Mouse (Mus musculus) kidney, postnatal 4 days (tissue): ENCODE results near the gene Cxcr4.
"Not testable (repeated sequence)": the region's sequence is repeated elsewhere in the genome, so short reads cannot be mapped to it uniquely, and the experiment has no call there.

Experiments used
- DNase-seq, 2 experiments: peaks; one replicate each; pipeline ENCODE4 v3.0.0; 2021; ENCODE audit warnings: mixed read lengths in 2 of 2

Gene Cxcr4

DNA sequence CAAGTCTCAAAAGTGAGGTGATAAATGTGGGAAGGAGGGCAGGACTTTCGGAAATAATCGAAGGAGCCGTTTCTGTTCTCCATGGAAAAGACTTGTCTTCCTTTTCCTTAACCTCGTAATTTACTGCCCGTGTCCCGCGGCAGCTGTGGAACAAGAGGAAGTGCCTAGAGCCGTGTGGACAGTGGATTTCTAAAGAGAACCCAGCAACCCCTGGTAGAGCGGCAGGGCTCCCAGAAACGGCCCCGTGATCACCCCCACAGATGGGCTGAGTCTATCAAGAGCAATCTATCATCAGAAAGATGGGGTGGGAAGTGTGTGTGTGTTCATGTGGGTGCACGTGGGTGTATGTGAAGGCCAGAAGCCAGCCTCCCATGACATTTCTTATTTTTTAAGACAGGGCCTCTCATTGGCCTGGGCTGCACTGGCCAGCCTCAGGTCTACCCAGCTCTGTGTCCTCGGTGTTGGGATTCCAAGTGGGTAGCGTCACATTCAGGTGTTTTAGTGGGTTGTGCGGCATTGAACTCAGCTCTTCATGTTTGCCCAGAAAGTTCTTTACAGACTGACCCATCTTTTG lies 5.2 kb upstream of the Cxcr4 start:
- no peak for DNase-seq

DNA sequence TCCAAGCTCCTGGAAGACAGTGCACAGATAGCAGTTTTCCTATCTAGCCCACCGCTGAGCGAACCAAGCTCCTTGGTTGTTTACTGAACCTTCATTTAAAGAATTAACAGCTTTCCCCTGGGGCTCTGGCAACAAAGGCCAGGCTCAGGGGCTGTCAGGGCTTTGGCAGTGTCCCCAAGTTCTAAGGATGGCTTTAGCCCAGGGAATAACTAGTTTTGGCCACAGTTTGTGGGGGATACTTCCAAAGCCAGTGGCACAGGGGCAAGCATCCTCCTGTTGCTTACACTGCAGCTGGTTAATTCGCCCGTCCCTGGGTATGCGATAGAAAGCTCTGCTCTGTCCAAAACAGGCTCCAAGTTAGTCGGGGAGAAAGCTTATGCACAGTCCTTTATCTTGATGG lies 3.4 kb upstream of the Cxcr4 start:
- no peak for DNase-seq

DNA sequence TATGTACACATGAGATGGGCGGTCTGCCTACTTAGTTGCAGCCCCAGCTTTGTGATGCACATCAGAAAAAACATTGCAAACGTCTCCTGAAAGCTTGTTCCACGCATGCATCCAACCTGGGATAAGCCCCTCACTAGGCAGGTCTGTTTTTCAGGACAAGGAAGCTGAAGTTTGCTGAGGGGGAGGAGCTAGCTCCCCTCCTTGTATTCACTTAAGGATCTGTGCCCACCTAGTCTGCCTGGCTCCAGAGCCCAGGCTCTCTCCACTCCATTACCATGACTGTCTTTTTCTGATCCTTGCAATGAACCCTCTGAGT lies 3.0 kb upstream of the Cxcr4 start:
- no peak for DNase-seq

DNA sequence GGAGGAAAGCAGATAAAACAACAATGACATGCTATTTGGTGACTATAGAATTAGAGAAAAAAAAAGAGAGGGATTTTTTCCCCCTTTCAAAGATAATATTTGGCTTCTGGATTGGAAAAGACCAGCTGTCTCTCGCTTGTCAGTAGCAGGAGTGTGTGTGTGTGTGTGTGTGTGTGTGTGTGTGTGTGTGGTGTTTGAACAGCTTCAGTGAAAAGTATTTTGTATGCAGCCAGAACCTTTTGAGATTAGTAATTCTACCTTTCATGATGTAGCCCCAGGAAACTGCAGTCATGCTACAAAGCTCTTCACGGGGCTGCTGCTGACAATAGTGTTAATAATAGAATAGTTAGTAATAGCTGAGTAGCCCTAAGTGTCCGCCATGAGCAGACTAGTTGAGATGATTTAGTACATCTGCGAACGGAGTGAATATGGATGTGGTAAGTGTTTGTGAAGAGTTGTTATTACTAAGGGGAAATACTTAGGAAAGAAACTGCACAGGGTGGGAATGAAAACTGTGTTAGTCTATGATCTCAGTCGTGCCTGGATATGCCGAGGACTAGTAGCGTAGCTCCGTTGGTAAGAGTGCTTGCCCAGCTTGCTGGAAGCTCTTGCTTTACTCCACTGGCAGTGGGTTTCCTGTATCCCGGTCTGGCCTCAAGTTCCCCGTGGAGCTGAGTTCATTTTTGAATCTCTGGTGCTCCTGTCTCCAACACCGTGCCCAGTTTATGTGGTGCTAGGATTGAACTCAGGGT lies 2.4 kb upstream of the Cxcr4 start:
- no peak for DNase-seq

DNA sequence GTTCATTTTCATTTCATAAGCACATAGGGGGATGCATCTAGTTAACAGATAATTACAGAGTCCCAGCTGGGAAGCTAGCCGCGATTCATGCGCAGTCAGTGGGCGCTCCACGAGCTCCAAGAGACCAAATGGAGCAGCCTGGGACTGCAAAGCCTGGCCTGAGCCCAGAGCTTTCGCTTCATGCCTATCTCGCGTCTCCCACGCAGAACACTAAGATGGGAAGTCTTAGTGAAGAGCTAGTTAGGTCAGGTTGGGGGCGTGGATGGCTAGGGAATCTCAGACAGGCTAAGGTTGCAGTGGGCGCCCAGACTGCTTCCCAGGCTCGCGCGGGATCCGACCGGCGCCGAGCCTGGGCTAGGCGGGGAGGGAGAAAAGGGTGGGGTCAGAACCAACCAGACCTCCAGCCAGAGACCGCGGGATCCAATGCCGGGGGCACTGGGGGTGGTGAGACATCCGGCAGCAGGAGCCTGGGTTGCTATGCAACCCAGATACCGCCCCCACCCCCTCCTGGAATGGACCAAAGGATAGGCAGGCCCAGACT lies 938 bp upstream of the Cxcr4 start:
- peak; percentile 46 to 58 for DNase-seq

DNA sequence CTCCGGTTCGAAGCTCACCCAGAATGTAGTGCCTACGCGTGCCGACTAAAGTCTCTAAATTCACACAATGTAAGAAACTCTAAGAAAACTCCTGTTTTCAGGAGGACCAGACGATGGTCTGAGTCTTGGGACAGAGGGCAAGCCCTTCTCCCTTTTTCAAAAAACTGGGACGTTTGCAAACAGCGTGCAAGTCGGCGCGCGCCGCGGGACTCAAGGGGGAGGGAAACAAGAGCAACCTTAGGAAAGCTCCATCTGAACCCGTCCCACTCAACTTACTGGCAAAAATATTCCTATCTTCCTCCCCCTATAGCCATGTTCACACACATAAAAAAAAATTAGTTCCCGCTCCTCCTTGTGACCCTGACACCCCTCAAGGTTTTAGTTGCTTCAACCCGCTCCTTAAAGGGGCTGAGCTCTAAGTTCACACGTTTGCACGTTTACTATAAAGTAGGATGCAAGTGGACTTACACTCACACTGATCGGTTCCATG lies 327 bp downstream of the Cxcr4 start:
- DNase-seq: peak; percentile 39 to 57

DNA sequence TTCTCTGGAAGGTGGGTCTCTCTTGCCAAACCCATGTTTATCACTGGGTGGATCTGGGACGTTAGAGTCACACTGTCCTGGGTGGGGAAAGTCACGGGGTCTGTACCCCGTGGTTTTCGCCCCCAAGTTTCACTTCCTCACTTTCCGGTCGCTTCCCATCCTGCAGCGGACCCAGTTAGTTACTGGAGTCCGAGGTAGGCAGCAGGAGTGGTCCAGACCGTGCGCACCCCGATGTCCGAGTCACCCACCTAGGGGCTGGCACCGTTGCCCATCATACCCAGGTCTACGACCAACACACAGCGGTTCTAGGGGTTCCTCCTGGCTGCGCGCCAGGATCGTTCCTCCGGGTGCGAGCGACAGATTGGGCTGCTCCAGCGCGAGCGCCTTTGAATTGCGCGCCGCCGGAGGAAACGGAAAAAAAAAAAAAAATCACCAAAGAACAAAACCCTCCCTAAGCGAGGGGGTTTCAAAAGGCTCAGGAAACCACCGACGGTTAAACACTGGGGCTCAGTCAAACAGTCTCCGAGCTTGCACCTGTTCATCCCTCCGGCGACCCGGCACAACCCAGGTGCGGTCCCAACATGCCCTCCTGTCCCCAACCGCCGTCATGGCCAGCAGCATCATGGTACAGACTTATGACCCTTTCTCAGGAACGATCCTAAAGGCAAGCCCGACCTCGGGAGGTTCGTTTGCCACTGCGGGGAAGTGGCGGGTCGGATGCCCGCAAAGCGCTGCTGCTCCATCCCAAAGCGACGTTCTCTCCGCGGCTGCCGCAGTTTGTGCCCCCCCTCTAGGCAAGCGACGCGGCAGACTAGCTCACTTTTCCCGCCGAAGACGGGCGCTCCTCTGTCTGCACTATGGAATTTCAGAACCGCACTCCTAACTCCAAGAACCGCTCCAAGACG lies 1.0 kb downstream of the Cxcr4 start:
- peak; percentile 59 to 69 for DNase-seq

DNA sequence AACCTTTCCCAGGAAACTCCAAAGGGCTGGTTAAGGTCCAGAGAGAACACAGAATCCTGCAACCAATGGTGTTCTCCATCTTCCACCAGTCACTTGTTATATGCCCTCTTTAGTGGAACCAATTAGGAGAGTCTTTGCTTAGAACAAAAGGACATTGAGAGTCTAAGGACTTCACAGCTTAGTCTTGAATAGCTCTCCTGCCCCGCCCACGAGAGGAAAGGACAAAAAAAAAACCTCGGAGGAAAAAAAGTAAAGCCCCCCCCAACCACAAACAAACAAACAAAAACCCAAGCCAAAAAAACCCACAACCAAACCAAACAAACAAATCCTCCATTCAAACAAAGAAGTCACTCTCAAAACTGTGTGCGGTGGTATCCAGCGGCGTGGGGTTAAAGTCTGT lies 2.1 kb downstream of the Cxcr4 start:
- DNase-seq: no peak

DNA sequence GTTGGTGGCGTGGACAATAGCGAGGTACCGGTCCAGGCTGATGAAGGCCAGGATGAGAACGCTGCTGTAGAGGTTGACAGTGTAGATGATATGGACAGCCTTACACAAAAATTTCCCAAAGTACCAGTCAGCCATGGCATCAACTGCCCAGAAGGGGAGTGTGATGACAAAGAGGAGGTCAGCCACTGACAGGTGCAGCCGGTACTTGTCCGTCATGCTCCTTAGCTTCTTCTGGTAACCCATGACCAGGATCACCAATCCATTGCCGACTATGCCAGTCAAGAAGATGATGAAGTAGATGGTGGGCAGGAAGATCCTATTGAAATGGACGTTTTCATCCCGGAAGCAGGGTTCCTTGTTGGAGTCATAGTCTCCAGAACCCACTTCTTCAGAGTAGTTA lies 2.6 kb downstream of the Cxcr4 start:
- no peak for DNase-seq

DNA sequence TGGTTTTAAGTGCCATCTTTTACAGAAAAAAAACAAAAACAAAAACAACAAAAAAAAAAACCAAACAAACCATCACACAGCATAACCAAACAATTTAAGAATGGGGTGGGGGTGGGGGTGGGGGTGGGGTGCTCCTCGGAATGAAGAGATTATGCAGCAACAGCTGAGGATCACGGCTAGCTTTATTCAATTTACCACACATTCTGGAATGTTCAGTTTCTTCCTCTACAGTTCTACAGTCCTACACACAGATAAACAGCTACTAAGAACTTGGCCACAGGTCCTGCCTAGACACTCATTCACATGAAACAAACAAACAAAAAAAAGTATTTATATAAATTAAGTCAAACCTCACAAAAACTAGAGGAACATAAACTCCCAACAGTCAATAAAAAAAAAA lies 3.8 kb downstream of the Cxcr4 start:
- DNase-seq: no peak

DNA sequence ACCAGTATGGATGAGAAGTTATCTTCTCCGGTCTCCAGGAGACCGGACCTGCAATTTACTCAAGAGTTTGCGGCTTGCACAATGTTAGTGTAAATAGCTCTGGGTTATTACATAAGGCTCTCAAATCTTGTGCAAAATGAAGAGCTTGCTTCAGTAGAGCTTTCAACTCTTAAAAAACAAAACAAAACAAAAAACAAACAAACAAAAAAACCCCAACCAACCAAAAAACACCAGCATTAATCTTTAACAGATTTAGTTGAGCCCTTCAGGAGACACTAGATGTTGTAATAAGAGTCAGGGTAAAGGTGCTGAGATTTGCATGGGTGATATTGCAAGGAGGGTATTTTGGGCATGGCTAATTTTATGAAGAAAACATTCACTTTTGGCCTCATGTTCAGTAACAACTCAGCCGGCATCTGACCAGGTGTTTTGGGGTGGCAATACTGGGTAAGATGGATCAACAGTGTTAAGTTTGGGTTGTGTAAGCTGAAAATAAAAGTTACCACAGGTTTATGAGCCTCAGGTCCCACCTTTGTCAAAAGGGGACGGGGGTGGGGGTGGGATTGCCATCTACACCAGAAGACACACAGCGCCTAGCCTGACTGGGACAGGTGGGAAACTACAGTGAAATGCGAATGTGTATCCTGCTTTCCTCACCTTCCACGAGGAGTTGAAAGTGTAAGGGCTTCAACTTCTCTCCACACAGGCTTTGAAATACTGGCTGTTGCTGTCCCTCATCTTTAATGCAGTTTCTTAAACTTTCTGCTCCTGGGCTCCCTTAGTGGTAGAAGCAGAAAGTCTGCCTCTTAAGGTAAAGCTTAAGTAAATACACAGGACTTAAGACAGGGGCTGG lies 4.9 kb downstream of the Cxcr4 start:
- DNase-seq: no peak

DNA sequence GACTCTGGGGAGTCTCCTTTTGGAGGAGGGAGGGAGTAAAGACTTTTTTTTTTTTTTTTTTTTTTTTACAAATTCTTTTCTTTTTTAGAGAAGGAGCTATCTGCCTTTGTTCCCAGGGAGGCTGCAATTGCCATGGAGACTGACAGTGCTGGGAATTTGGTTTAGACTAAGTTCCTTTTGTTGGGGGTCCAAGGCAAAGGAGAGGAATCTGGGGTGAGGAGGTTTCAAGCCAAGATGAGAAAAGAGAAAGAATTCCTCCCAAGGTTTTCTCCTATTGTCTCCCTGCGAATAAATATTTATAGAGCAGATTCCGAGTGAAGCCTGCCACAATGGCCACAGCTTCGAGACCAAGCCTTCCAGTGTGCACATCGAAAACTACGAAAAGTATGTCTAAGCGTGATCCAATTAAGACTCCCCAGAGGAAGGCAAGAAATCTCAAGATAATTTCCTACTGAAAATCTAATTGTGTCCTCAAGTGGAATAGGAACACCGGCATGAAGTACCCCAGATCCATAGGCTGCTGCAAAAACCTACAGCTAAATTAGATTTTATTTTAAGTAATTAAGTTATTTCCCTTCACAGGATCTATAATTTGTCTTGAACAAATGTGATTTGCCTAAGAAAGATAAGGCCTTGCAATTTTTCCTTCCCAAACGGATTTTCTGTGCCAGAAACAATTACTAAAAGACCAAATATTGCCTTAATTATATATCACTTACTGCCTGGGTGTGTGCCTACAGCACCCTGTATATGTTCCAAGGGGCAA lies 5.7 kb downstream of the Cxcr4 start:
- DNase-seq: no peak

DNA sequence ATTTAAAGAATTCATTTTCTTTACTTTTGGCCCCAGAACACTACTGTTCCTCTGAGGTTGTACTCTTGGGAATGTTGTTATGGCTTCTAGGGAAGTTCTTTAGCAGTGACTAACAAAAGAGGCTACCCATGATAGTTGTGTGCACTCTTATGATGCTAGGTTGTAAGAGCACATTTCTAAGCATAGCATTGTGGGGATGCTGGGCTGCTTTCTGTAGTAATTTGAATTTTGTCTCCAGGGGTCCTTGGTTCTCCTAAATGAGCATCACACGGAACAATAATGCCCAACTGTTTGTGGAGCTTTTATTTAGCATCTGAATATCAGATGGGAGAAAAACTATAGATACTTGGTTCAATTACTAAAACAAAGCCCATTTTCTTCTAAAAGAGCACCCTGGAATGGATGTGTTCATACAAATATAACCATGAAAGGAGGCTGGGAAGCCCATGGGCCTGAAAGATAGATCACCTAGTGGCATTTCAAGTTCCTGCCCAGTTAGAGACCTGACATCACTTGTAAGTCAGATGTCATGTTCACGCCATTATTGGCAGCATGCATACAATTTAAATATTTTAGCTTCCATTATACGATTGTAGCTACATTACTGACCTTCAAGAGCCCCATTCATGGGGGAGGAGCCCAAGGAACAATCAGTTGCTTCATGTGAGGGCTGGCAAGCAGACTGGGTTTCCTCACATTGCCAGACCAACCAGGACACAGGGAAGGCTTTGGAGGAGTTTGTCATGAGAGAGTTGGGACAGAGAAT lies 6.5 kb downstream of the Cxcr4 start:
- DNase-seq: no peak

DNA sequence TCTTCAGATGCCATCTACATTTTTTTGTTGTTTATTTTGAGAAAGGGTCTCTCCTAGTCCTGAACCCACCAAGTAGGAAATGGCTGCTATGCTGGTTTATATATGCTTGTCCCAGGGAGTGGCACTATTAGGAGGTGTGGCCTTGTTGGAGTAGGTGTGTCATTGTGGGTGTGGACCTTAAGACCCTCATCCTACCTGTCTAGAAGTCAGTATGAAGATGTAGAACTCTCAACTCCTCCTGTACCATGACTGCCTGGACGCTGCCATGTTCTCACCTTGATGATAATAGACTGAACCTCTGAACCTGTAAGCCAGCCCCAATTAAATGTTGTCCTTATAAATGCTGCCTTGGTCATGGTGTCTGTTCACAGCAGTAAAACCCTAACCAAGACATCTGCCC lies 7.4 kb downstream of the Cxcr4 start:
- DNase-seq: not testable (repeated sequence)

DNA sequence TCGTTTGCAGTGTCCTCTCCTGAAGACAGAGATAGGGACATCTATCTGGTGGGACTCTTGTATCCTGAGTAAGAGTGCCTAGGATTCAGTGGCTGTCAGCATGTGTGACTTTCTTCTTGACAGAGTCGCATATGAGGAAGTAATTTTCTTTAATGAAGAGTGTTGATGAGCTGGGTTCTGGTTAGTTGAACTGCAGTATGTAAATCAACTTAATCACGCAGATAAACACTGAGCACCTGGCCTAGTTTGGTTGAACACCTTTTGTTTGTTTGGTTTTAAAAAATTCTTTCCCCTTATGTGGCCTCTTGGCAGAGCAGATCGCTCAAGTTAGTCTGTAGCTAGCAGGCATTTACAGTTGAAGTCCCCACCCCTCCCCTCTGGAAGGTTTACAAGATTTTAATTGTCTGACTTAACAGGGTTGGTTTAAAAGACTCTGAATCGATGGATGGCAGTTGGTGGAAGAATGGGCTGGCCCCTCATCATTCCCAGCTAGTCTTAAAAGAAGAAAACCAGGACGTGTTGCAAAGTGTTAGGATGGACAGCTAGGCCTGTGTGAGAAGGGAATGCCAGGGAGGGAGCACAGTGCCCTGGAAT lies 8.7 kb downstream of the Cxcr4 start:
- no peak for DNase-seq

DNA sequence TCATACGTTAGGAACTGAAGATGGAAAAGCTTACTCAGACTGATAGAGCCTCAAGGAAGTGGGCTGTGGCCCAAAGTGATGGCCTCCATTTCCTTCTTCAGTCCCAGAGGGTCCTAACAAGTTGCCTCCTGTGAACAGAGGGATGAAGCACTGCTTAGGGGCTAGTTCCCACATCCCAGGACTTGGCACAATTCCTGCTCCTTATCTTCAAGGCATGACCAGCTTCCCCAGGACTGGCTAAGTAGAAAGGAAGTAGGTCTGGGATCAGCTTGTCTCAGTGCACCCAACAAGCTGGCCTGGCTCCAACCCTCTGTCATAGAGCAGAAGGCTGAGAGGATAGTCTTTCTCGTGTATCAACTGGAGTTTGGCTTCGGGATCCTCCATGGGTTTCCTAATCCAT lies 11.8 kb downstream of the Cxcr4 start:
- DNase-seq: no peak

DNA sequence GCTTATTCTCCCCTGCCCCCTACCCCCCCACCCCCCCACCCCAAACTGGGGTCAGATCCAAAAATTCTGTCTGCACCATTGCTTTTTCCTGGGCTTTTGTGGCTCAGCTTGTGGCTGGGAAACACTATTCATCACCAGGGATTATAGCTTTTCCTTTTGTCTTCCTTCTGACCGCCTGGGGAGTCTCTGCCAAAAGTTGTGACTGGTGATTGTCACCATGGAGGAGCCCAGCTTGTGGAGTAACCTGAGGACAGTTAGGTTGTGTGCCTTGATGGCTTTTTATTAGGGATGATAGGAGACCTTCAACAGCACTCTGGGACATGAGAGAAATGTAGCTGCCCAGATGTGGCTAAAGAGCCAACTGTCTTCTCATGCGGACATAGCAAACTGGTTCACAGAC lies 13.6 kb downstream of the Cxcr4 start:
- no peak for DNase-seq

DNA sequence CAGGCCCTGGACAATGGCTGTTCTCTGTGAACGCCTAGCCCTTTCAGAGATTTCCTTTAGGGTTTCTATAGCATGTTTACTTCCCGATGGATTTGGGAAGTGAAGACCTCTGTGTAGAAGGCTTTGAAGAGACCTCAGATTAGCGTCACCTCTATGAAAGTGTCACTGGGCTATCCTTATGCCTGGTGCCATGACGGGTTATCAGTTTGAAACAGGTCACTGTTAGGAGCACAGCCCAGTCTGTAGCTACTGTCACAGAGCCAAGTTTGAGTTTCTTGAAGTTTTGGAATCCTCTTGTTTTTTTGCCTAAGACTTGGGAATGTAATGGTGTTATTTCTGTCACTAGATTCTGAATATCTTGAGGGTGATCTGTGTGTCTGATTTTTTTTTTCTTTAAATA lies 17.0 kb downstream of the Cxcr4 start:
- no peak for DNase-seq

DNA sequence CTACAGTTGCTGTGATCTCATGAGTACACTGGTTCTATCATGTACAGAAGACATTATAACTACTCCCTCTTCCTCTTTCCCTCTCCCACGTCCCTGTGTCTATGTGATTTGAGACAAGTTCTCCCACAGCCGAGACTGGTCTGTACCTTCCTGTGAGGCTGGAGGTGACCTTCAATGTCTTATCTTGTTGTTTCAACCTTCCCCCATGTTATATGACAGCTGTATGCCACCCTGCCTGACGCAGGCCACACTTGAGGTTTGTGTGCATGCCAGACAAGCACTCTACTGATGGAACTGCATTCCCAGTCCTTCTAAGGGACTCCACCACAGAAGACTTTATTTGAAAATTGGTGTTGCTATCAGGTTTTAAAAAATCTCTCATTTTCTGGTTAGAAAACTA lies 21.1 kb downstream of the Cxcr4 start:
- no peak for DNase-seq

DNA sequence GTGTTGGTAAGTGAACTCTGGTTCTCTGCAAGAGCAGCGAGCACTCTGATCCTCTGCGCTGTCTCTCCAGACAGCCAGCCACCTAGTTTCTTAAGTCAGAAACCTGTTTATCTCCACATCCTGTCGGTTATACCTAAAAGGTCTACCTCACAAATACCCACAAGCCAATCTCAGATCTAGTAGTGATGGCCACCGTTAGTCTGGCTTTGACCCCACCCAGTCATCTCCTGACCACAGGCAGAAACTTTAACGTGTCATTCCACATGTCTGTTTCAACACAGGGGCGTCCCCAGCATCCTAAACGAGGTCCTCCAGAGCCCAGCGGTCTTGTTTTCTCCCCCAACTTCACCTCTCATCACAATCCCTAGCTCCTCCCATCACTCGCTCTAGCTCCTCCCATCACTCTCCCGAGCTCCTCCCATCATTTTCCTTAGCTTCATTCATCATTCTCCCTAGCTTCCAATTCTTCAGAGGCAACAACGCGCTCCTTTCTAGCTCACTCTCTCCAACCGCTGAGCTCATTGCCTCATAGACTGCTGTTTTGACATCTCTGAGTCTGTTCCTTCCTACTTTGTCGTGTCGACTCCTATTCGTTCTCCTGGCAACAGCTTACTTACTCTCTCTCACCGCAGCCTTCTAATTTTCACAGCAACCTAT lies 22.0 kb downstream of the Cxcr4 start:
- no peak for DNase-seq
